Mouse (Mus musculus): ENCODE measurements around the gene Nrf1. TPM values are rescaled to one million over a fixed set of nuclear protein-coding genes. Genes with fewer than 3 reads are reported as not detected.

Gene Nrf1
- total RNA-seq, 2 experiments from 2014 or later = 18.7 to 21.0 TPM

GRCm38 (mm10) chr6:30171967-30172366, 124.2 kb downstream of the Nrf1 start:
- intact Hi-C loops (cut with DNase I) = no loop called here

GRCm38 (mm10) chr6:30172441-30172819, 124.6 kb downstream of the Nrf1 start:
- intact Hi-C loops (cut with DNase I) = no loop called here

More at GRCm38 (mm10) chr6:30171967-30172366, 124.2 kb downstream of the Nrf1 start:
- no peak for DNase-seq (ENCODE audit: low spot score in 2 of 2)

GRCm38 (mm10) chr6:30172820-30173550, 125.2 kb downstream of the Nrf1 start:
- intact Hi-C loops (cut with DNase I) = no loop called here
- no peak for DNase-seq (ENCODE audit: low spot score in 2 of 2)

More at GRCm38 (mm10) chr6:30172441-30172819, 124.6 kb downstream of the Nrf1 start:
- DNase-seq (ENCODE audit: low spot score in 2 of 2) = no peak

GRCm38 (mm10) chr6:30173551-30174460, 126.0 kb downstream of the Nrf1 start:
- no peak for DNase-seq (ENCODE audit: low spot score in 2 of 2)
- intact Hi-C loops (cut with DNase I) = no loop called here

- intact Hi-C loops (cut with DNase I) = no loop called here
- no peak for DNase-seq (ENCODE audit: low spot score in 2 of 2)
Observed at GRCm38 (mm10) chr6:30174461-30175224, 126.9 kb downstream of the Nrf1 start.

GRCm38 (mm10) chr6:30175225-30175917, 127.6 kb downstream of the Nrf1 start:
- intact Hi-C loops (cut with DNase I) = no loop called here
- DNase-seq (ENCODE audit: low spot score in 2 of 2) = no peak

GRCm38 (mm10) chr6:30175918-30176421, 128.2 kb downstream of the Nrf1 start:
- intact Hi-C loops (cut with DNase I) = no loop called here
- no peak for DNase-seq (ENCODE audit: low spot score in 2 of 2)

GRCm38 (mm10) chr6:30176496-30176895, 128.7 kb downstream of the Nrf1 start:
- intact Hi-C loops (cut with DNase I) = no loop called here
- DNase-seq (ENCODE audit: low spot score in 2 of 2) = no peak

GRCm38 (mm10) chr6:30177305-30177704, 129.5 kb downstream of the Nrf1 start:
- no peak for DNase-seq (ENCODE audit: low spot score in 2 of 2)
- intact Hi-C loops (cut with DNase I) = no loop called here

- intact Hi-C loops (cut with DNase I) = no loop called here
- no peak for DNase-seq (ENCODE audit: low spot score in 2 of 2)
Observed at GRCm38 (mm10) chr6:30178023-30178639, 130.3 kb downstream of the Nrf1 start.

- intact Hi-C loops (cut with DNase I) = no loop called here
- no peak for DNase-seq (ENCODE audit: low spot score in 2 of 2)
Observed at GRCm38 (mm10) chr6:30179046-30179445, 131.3 kb downstream of the Nrf1 start.

- intact Hi-C loops (cut with DNase I) = no loop called here
- DNase-seq (ENCODE audit: low spot score in 2 of 2) = no peak
Observed at GRCm38 (mm10) chr6:30180321-30180720, 132.5 kb downstream of the Nrf1 start.

GRCm38 (mm10) chr6:30182038-30182437, 134.2 kb downstream of the Nrf1 start:
- DNase-seq (ENCODE audit: low spot score in 2 of 2) = no peak
- intact Hi-C loops (cut with DNase I) = no loop called here

GRCm38 (mm10) chr6:30183624-30184023, 135.8 kb downstream of the Nrf1 start:
- intact Hi-C loops (cut with DNase I) = no loop called here
- DNase-seq (ENCODE audit: low spot score in 2 of 2) = no peak

- intact Hi-C loops (cut with DNase I) = no loop called here
- no peak for DNase-seq (ENCODE audit: low spot score in 2 of 2)
Observed at GRCm38 (mm10) chr6:30195656-30196055, 147.9 kb downstream of the Nrf1 start.

GRCm38 (mm10) chr6:30196143-30196542, 148.4 kb downstream of the Nrf1 start:
- DNase-seq (ENCODE audit: low spot score in 2 of 2) = no peak
- intact Hi-C loops (cut with DNase I) = no loop called here
